Mouse (Mus musculus): ENCODE results near the gene Nup35. TPM values are rescaled to one million over a fixed set of nuclear protein-coding genes. Genes with fewer than 3 reads are reported as not detected.
A peak's percentile ranks its signal among the peaks of the same experiment; 100 is the strongest.

Nup35 gene
- polyA plus RNA-seq, 2 experiments = 25.3 to 31.9 TPM

DNA sequence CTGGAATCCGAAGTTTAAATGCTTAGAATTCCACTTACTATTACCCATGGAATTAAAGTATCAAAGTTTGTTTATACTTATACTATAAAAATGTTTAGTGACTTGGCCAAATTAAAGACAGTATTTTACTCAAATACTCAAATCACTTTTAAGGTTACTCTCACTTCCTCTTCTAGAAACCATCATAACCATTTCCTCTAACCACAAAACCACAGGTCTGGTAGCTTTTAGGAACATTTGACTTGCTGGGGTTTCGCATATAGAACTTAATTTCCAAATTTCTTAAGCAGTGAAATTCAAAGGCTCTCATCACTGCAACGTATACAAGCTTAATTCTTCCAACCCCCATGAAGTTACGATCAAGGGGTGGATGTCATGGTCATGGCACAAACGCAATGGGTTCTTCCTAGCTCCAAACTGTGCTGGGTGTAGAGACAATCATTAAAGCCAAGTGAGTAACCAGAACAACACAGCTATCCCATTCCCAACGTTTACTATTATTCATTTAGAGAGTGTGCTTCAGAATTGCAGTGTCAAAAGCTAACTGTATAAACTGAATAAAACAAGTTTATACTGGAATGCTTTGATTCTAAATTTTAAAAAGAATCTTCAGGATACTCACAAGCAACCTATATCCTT, 37.7 kb upstream of the Nup35 start:
- Histone ChIP-seq H3K4me1 (replicated peaks; ENCODE audit: control insufficient read depth in 2 of 2, insufficient read depth in 2 of 2, low read length in 1 of 2) (peaks cover 6 to 10% of the 10 kb centered on the region in 2 experiments; a peak in 3 of 4 replicates), H3K27me3 (ENCODE audit: control insufficient read depth, insufficient read depth, low read length) (peaks cover 2% of the 10 kb centered on the region), H3K9me3 (ENCODE audit: control insufficient read depth, low read length) (no peaks in the 10 kb centered on the region), H3K4me3 (ENCODE audit: insufficient read depth in 1 of 2, low read depth in 2 of 2, low read length in 2 of 2) (peak overlapping the region; percentile 30 to 43; a peak in 3 of 4 replicates), H3K9ac (replicated peaks) (peak overlapping the region; percentile 20; the same call in 1 of the 2 replicates), H3K36me3 (replicated peaks; ENCODE audit: control insufficient read depth, insufficient read depth, low read depth) (no peaks in the 10 kb centered on the region), H3K27ac (no peak overlapping the region), H3K4me2 (ENCODE audit: low read depth) (peak overlapping the region; percentile 78)
- DNase-seq (ENCODE audit: low read depth in 3 of 3, low spot score in 3 of 3) (no peak), ATAC-seq (ENCODE audit: insufficient read depth) (no peak)
- WGBS (ENCODE audit: insufficient replicate concordance) = 14% methylated on average over 6 of the region's 6 CpGs
- TF ChIP-seq CTCF (IDR thresholded peaks at IDR 0.05; ENCODE audit: low read depth) (no peak), EP300 (IDR thresholded peaks at IDR 0.05; ENCODE audit: low read depth) (no peak)

DNA sequence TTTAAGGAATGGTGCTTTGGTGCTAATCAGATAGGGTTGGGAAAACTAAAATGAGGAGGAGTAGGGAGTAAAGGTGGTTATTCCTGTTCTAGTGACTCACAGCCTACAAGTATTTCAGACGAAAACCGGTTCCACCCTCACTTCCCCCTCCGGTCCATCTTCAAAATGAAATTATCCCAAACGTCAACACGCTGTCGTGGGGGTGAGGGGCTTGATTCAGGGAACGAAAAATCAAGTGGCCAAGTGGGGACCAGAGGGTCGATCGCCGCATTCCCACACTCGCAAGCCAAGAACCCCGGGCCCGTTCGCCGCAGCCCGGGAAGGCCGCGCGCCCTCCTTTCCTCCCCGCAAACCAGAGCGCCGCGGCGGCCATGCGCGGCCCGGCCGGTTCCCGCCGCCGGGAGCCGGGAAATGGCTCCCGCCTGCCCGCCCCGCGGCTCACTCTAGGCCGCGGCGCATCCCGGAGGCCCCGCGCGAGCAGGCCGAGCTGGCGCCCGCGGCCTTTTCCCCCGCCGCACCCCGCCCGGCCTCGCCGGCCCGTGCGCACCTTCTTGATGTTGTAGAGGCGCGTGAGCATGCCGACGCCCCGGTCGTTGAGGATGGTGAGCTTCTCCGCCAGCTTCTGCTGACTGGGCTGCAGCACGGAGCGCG, 36.6 kb upstream of the Nup35 start:
- Histone ChIP-seq H3K4me2 (ENCODE audit: low read depth) (peak overlapping the region; percentile 78), H3K4me3 (ENCODE audit: insufficient read depth in 1 of 2, low read depth in 2 of 2, low read length in 2 of 2) (peak overlapping the region; percentile 85 to 94), H3K9ac (replicated peaks) (peak overlapping the region; percentile 75), H3K27ac (peak overlapping the region; percentile 50), H3K4me1 (replicated peaks; ENCODE audit: control insufficient read depth in 2 of 2, insufficient read depth in 2 of 2, low read length in 1 of 2) (peaks cover 6 to 10% of the 10 kb centered on the region in 2 experiments; a peak in 3 of 4 replicates), H3K9me3 (ENCODE audit: control insufficient read depth, low read length) (no peaks in the 10 kb centered on the region), H3K27me3 (ENCODE audit: control insufficient read depth, insufficient read depth, low read length) (peaks cover 2% of the 10 kb centered on the region), H3K36me3 (replicated peaks; ENCODE audit: control insufficient read depth, insufficient read depth, low read depth) (no peaks in the 10 kb centered on the region)
- TF ChIP-seq EP300 (IDR thresholded peaks at IDR 0.05; ENCODE audit: low read depth) (no peak), CTCF (IDR thresholded peaks at IDR 0.05; ENCODE audit: low read depth) (no peak)
- DNase-seq (ENCODE audit: low read depth in 3 of 3, low spot score in 3 of 3) (peak in 2 of 3 experiments; percentile 34 to 54), ATAC-seq (ENCODE audit: insufficient read depth) (peak; percentile 77)
- under 1% methylated on average over 63 of the region's 65 CpGs for WGBS (ENCODE audit: insufficient replicate concordance)

GRCm38 (mm10) chr2:80581043-80581711, 35.9 kb upstream of the Nup35 start, which contains the start of gene Nckap1:
Nckap1 (minus strand) TSS chr2:80581380.
- Histone ChIP-seq H3K27ac (peak within 1 kb of the TSS; percentile 57), H3K4me3 (ENCODE audit: insufficient read depth in 1 of 2, low read depth in 2 of 2, low read length in 2 of 2) (peak within 1 kb of the TSS; percentile 85 to 94), H3K4me1 (replicated peaks; ENCODE audit: control insufficient read depth in 2 of 2, insufficient read depth in 2 of 2, low read length in 1 of 2) (peaks cover 6 to 10% of the 10 kb centered on the region in 2 experiments; a peak in 3 of 4 replicates), H3K4me2 (ENCODE audit: low read depth) (peak within 1 kb of the TSS; percentile 78), H3K27me3 (ENCODE audit: control insufficient read depth, insufficient read depth, low read length) (peaks cover 2% of the 10 kb centered on the region), H3K9ac (replicated peaks) (peak within 1 kb of the TSS; percentile 75), H3K9me3 (ENCODE audit: control insufficient read depth, low read length) (no peaks in the 10 kb centered on the region), H3K36me3 (replicated peaks; ENCODE audit: control insufficient read depth, insufficient read depth, low read depth) (no peaks in the 10 kb centered on the region)
- TF ChIP-seq EP300 (IDR thresholded peaks at IDR 0.05; ENCODE audit: low read depth) (no peak), CTCF (IDR thresholded peaks at IDR 0.05; ENCODE audit: low read depth) (peak; percentile 47)
- under 1% methylated on average over 79 of the region's 88 CpGs for WGBS (ENCODE audit: insufficient replicate concordance)
- DNase-seq (ENCODE audit: low read depth in 3 of 3, low spot score in 3 of 3) = peak; percentile 66 to 74 (median 66)
- peak; percentile 93 for ATAC-seq (ENCODE audit: insufficient read depth)

DNA sequence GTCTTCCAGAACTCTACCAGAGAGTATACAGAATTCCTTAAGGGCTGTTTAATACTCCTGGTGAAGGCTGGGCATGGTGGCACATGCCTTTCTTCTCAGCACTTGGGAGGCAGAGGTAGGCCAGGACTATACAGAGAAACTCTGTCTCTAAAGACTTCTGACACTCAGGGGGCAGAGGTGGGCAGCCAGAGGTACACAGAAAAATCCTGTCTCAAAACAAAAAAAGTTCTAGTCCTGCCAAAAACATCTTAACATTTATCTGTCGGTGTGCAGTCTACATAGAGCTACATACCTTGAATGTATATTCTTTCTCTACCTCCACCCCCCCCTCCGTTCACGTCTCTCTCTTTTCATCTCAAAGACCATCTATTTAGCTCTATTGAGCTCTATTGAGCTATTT, 34.7 kb upstream of the Nup35 start:
- Histone ChIP-seq H3K4me3 (ENCODE audit: insufficient read depth in 1 of 2, low read depth in 2 of 2, low read length in 2 of 2) (no peak overlapping the region), H3K4me2 (ENCODE audit: low read depth) (no peak overlapping the region), H3K36me3 (replicated peaks; ENCODE audit: control insufficient read depth, insufficient read depth, low read depth) (no peaks in the 10 kb centered on the region), H3K27ac (no peak overlapping the region), H3K9ac (replicated peaks) (no peak overlapping the region), H3K9me3 (ENCODE audit: control insufficient read depth, low read length) (no peaks in the 10 kb centered on the region), H3K27me3 (ENCODE audit: control insufficient read depth, insufficient read depth, low read length) (peaks cover 2% of the 10 kb centered on the region), H3K4me1 (replicated peaks; ENCODE audit: control insufficient read depth in 2 of 2, insufficient read depth in 2 of 2, low read length in 1 of 2) (peaks cover 6 to 10% of the 10 kb centered on the region in 2 experiments; a peak in 3 of 4 replicates)
- TF ChIP-seq CTCF (IDR thresholded peaks at IDR 0.05; ENCODE audit: low read depth) (no peak), EP300 (IDR thresholded peaks at IDR 0.05; ENCODE audit: low read depth) (no peak)
- no peak for DNase-seq (ENCODE audit: low read depth in 3 of 3, low spot score in 3 of 3)
- ATAC-seq (ENCODE audit: insufficient read depth) = no peak
- 71% methylated on average over 3 of the region's 3 CpGs for WGBS (ENCODE audit: insufficient replicate concordance)

Data from liver, embryonic 14.5 days (tissue).